Mouse (Mus musculus) adrenal gland, adult 2 months (tissue): ENCODE data around the gene Car6. TPM values are rescaled to one million over a fixed set of nuclear protein-coding genes. Genes with fewer than 3 reads are reported as not detected.

Experiments
- DNase-seq: peaks from one replicate; pipeline ENCODE4 v3.0.0; 2021
- polyA plus RNA-seq: library from polyadenylated mRNA; depleted of rRNA; stranded (reverse); fragments of >200 nt; gene quantifications from 2 replicates; pipeline ENCODE4 v1.2.3, GENCODE M21; 2012
- total RNA-seq, 2 experiments: library from RNA; stranded (reverse); gene quantifications; 2 replicates each; pipeline ENCODE4 v1.2.3; 2021

Car6 gene
- total and polyA plus RNA-seq, 3 experiments = 0.31 to 2.5 TPM; not detected in 1

DNA sequence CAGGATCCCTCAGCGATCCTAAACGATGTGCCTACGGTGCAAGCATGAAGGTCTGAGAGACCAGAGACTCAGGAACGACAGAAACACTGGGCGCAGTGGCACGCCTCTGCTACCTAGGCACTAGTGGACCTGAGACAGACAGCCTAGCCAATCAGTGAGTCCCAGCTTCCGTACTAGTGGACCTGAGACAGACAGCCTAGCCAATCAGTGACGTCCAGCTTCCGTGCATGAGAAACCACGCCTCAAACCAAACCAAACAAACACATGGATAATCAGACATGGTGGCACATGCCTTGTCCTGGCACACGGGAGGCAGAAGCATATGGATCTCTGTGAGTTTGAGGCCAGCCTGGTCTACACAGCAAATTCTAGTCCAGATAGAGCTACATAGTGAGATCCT lies 12.9 kb downstream of the Car6 start:
- DNase-seq = no peak

- DNase-seq = no peak
These were observed 19.8 kb downstream of the Car6 start for GRCm38 (mm10) chr4:150181304-150181703.

DNA sequence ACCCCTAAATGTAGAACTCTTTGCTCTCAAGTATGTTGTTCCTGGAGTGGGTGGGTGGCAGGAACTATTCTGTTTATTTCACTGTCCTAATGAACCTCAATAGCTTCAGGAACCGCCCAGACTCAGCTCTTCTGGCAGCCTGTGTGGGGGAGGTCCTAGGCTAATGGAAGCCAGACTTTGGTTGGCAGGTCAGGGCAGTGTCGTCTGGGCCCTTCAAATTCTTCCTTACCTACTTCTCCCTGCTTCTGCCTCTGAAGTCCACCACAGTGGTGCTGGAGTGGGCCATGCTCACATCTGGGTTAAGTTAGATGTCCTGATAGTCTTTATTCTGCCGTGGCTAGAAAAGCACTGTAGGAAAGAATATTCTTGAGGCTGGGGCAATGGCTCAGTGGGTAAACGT lies 23.0 kb downstream of the Car6 start:
- DNase-seq = no peak

- no peak for DNase-seq
These were observed 24.0 kb downstream of the Car6 start for GRCm38 (mm10) chr4:150177122-150177521.

- peak; percentile 20 for DNase-seq
These were observed 24.6 kb downstream of the Car6 start for GRCm38 (mm10) chr4:150176535-150176934.

DNA sequence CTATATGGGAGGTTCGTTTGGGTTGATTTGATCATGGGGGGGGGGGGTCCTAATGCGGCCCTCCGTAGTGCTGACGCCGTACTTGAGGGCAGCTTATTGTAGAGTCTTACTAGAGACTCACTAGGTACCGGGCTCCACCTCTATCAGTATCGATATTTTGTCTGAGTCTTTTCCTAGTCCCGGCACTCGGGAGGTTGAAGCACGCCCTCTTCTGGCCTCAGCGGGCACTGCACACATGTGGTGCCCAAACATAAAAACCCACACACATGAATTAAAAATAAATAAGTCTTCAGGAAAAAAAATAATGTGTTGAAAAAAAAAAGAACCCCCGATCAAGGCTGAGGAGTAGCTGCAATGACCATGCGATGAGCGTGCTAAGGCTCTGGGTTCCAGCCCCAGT lies 27.1 kb downstream of the Car6 start:
- no peak for DNase-seq

DNA sequence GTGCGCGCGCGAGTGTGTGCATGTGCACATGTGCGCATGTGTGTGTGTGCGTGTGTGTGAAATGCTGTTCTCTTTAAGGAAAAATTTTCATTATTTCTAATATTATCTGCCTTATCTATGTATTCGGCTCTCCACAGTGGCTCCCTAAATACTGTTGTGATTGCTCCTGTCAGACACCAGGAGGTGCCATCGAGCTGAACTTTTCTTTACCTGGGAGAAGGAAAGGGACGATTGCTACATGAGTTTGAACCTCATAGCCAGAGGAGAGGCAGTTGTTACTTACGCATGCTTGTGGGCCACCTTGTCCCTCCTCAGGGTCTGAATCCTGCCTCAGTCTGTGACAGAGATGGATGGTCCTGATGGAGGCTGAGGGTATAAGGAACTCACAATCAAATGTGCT lies 27.9 kb downstream of the Car6 start:
- DNase-seq = peak; percentile 14

DNA sequence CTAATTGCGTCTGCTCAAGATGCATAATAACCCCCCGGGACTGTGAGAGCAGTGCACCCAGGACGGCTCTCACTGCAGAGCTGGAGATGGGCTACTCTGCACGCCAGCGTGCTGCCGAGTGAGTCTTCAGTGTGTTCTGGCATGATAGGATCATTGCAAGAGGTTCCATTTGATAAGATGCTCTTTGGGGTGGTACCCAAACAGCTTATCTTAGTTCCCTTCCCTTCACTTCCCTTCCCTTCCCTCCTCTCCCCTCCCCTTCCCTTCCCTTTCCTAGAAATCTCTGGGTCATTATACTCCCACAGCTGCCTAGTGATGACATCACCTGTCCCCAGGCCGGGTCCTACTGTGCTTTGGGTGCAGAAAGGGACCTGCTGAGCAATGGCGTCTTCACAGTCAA lies 29.0 kb downstream of the Car6 start:
- DNase-seq = no peak

DNA sequence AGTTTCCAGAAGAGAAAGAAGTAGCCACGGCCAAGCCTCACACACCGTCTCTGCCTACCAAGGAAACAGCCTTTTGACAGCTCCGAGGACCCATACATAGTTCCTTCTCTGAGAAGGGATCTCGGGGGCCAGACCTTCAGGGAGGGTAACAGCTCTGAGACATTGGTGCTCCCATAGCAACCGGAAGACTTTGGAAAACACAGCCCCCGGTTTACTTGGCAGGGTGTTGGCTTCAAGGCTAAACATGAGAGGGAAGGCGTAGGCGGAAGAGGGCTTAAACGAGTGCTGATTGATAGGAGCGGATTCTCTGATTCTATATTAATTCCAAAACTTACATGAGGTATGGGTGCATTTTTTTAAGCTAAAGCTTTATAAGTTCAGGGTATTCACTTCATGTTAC lies 32.7 kb downstream of the Car6 start:
- DNase-seq = peak; percentile 35

DNA sequence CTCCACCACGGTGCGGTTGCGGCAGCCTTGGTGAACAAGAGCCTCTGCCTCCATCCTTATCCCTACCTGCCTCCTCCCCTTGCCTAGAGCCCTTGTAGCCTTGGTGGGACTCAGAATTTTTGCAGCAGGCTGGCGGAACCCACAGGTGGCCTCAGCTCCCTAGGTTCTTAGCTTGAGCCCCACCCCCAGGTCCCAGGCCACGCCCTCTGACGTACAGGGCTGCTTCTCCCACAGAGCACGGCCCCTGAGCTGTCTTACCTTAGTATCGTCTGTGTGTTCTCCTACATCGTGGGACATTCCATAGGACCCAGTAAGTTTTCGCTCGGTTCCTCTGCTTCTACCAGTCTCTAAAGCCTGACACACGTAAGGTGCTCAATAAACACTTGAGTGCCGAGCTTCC lies 36.3 kb downstream of the Car6 start:
- DNase-seq = no peak

- DNase-seq = no peak
These were observed 38.5 kb downstream of the Car6 start for GRCm38 (mm10) chr4:150162561-150163169.

DNA sequence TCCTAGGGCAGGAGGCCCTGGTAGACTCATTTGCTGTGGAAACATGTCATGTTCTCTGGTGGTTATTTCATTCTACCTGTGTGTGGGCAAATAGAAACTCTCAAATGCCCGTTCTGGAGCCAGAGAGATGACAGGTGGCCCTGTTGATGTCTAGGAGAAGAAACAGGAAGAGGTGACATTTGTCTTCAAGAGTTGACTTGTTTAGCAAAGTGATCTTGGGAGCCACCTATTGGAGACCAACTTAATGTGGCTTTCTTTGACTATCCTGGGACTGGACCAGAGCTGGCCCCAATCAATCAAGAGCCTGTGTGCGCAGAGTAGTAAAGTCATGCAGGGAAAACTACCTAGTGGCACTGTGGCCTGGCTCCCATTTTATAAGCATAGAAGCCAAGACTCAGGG lies 41.7 kb downstream of the Car6 start:
- no peak for DNase-seq

- DNase-seq = no peak
These were observed 43.7 kb downstream of the Car6 start for GRCm38 (mm10) chr4:150157348-150157882.

DNA sequence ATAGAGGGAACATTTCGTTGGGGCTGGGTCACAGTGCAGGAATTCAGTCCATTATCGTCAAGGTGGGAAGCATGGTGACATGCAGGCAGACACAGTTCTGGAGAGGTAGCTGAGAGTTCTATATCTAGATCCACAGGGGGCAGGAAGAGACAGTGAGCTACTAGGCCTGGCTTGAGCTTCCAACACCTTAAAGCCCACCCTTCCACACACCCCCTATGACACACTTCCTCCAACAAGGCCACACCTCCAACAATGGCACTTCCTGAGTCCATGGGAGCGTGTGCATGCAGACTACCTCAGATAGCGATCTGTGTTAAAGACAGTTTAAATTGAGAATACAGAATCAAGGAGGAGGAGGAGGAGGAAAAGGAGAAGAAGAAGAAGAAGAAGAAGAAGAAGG lies 45.4 kb downstream of the Car6 start:
- no peak for DNase-seq

DNA sequence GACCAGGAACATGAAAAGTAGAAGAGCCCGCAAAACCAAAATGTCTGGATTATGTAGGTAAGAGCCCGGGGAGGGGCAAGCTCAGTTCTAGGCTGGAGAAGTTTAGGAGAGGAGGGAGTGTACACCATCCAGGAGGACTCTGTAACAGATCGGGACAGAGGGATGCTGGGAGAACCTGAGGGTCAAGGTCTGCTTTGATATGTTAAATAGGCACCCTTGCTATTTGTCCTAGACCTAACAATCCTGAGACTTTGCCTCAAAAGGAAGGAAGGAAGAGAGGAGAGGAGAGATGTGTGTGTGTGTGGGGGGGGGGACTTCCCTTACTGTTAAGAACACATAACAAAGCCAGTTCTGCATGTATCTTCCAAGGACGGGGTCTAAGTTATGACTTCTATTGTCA lies 45.8 kb downstream of the Car6 start:
- DNase-seq = no peak

DNA sequence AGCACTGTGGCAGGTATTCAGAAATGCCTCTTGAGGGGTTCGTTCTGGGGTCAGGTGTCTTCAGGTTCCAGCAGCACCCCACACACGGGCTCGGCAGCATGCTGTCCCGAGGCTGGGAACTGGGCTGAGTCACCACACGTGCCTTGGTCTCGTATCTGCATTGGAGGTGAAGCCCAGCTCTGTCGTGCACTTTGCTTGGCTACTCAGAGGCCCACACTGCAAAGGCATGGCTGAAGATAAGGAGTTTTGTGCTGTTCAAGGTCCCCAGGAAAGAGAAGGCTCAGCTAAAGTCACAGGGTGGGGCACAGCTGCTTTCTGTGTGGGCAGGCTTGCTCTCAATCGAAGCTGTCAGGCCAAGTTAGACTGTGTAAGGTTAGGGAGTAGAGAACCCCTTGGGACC lies 48.6 kb downstream of the Car6 start:
- DNase-seq = peak; percentile 46

GRCm38 (mm10) chr4:150151045-150151444 lies 50.1 kb downstream of the Car6 start:
- no peak for DNase-seq

GRCm38 (mm10) chr4:150146286-150146685 lies 54.8 kb downstream of the Car6 start:
- DNase-seq = no peak

DNA sequence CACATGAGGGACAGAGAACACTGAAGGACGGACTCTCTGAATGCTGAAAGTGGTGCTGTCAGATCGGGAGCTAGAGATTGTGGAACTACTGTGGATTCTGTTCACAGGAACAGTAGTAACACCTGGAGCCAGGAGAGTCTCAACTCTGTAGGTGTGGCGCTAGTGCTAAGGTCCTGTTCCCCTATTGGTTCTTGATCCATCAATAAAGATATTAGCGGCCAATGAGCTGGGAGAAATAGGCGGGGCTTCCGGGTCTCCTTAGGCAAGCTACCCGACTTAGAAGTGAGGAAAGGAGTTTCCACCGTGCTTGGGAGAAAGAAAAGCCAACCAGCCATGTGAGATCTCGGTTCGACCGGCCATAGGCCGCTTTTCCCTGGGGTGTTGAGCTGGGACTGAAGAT lies 56.9 kb downstream of the Car6 start:
- DNase-seq = no peak

DNA sequence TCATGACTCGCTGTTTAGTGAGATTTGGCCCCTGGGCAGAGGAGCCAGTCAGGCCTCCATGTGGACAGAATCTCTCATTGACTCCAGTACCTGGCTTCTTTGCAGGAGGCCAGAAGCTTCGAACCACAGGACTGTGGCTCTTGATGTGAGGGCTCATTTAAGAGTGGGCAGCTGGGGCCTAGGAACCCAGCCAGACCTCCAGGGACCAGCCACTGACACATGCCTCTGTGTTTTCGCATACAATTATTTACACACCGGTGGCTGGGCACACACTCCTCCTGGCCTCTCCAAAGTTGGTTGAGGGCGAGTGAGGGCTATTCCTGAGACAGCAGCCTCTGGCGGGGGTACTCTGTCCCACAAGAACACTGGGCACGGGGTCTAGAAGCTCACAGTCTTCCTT lies 60.8 kb downstream of the Car6 start:
- DNase-seq = no peak

- no peak for DNase-seq
These were observed 62.0 kb downstream of the Car6 start for GRCm38 (mm10) chr4:150139090-150139489.

- peak; percentile 91 for DNase-seq
These were observed 63.0 kb downstream of the Car6 start for GRCm38 (mm10) chr4:150138084-150138543.

DNA sequence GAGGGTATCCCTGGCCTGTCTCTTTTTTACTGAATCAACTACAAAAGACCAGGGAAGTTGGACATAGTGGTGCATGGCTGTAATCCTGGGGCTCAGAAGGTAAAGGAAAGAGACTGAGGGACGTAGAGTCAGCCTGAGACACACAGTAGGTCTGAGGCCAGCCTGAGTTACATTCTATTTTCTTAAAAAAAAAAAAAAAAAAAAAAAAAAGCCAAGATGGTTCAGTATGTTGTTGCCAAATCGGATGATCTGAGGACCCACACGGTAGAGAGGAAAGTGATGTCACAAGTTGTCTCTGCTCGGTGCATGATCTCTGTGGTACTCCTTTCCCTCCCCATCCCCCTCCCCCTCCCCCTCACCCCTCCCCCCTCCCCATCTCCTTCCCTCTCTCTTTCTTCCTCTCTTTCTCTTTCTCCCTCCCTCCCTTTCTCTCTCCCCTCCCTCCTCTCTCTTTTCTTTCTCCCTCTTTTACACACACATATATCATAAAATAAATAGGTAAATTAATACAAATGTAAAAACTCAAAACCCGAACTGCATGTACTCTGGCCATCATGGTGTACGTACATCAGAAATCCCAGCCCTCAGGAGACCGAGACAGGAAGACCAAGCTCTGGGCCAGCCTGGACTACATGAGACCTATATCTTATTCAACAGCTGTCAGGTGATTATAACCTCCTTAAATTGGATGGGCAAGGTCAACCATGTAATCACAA lies 63.6 kb downstream of the Car6 start:
- no peak for DNase-seq
